Mouse (Mus musculus): ENCODE results near the gene Nmnat3. TPM values are rescaled to one million over a fixed set of nuclear protein-coding genes. Genes with fewer than 3 reads are reported as not detected.
A peak's percentile ranks its signal among the peaks of the same experiment; 100 is the strongest.

Gene Nmnat3
- polyA plus RNA-seq, 2 experiments = 19.1 to 26.8 TPM

GRCm38 (mm10) chr9:98314059-98314650 is 26.9 kb downstream of the Nmnat3 start:
- peak overlapping the region; percentile 62 for H3K9ac ChIP-seq (replicated peaks)
- ATAC-seq (ENCODE audit: insufficient read depth) (peak; percentile 71), DNase-seq (ENCODE audit: low read depth in 3 of 3, low spot score in 3 of 3) (peak; percentile 61 to 76 (median 63))
- TF ChIP-seq CTCF (IDR thresholded peaks at IDR 0.05; ENCODE audit: low read depth) (no peak), EP300 (IDR thresholded peaks at IDR 0.05; ENCODE audit: low read depth) (0 out of 2 replicates have a peak, but pooled peaks have one; percentile 32)
- H3K27ac ChIP-seq = peak overlapping the region; percentile 87
- no peaks in the 10 kb centered on the region for H3K9me3 ChIP-seq (ENCODE audit: control insufficient read depth, low read length)
- H3K36me3 ChIP-seq (replicated peaks; ENCODE audit: control insufficient read depth, insufficient read depth, low read depth) = peaks cover 12% of the 10 kb centered on the region
- no peaks in the 10 kb centered on the region for H3K27me3 ChIP-seq (ENCODE audit: control insufficient read depth, insufficient read depth, low read length)
- H3K4me2 ChIP-seq (ENCODE audit: low read depth) = peak overlapping the region; percentile 74
- peaks cover 32 to 43% of the 10 kb centered on the region in 2 experiments for H3K4me1 ChIP-seq (replicated peaks; ENCODE audit: control insufficient read depth in 2 of 2, insufficient read depth in 2 of 2, low read length in 1 of 2)
- peak overlapping the region; percentile 16 to 18; a peak in 2 of 4 replicates for H3K4me3 ChIP-seq (ENCODE audit: insufficient read depth in 1 of 2, low read depth in 2 of 2, low read length in 2 of 2)
- WGBS (ENCODE audit: insufficient replicate concordance) = 28% methylated on average over 7 of the region's 7 CpGs

DNA sequence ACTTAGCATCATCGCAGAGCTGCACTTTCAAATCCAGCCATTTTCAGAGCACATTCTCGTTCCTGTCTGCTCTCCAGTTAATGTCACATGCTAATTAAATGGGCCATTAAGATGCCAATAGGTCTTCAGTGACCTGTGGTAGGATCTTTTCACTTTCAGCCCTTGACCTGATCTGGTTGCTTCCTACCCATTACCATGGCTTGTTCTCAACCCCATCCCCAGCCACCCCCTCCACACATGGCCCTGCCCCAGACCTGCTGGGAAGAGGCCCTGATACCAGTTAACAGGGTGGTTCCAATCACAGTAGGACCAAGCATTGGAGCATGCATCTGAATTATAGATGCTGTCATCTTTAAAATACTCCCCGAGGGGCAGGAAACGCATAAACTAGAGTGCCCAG is 30.7 kb downstream of the Nmnat3 start:
- ATAC-seq (ENCODE audit: insufficient read depth) (no peak), DNase-seq (ENCODE audit: low read depth in 3 of 3, low spot score in 3 of 3) (no peak)
- H3K36me3 ChIP-seq (replicated peaks; ENCODE audit: control insufficient read depth, insufficient read depth, low read depth) = peaks cover 6% of the 10 kb centered on the region
- H3K4me1 ChIP-seq (replicated peaks; ENCODE audit: control insufficient read depth in 2 of 2, insufficient read depth in 2 of 2, low read length in 1 of 2) = peaks cover 20 to 22% of the 10 kb centered on the region in 2 experiments
- H3K27me3 ChIP-seq (ENCODE audit: control insufficient read depth, insufficient read depth, low read length) = no peaks in the 10 kb centered on the region
- no peak overlapping the region for H3K9ac ChIP-seq (replicated peaks)
- no peak overlapping the region for H3K4me2 ChIP-seq (ENCODE audit: low read depth)
- 82% methylated on average over 4 of the region's 4 CpGs for WGBS (ENCODE audit: insufficient replicate concordance)
- H3K9me3 ChIP-seq (ENCODE audit: control insufficient read depth, low read length) = no peaks in the 10 kb centered on the region
- TF ChIP-seq CTCF (IDR thresholded peaks at IDR 0.05; ENCODE audit: low read depth) = no peak
- TF ChIP-seq EP300 (IDR thresholded peaks at IDR 0.05; ENCODE audit: low read depth) = no peak
- H3K4me3 ChIP-seq (ENCODE audit: insufficient read depth in 1 of 2, low read depth in 2 of 2, low read length in 2 of 2) = no peak overlapping the region
- H3K27ac ChIP-seq = no peak overlapping the region; the same call in 1 of the 2 replicates

DNA sequence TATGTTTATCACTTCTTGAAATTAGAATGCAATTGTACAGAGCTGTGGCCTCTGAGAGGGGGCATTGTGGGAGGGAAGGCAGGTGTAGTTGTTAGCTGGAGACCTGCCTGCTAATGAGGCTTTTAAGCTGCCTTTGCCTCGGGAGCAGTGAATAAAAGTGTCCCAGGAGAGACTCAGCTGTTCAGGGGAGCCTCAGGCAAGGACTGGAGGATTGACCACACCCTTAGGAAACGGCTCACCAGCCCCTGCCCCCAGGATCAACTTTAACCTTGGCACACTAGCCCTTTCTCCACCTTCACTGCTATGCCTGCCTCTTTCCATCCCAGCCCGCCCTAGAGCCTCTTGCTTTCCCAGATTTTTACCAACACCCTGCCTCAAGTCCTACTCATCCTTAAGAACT is 31.6 kb downstream of the Nmnat3 start:
- no peaks in the 10 kb centered on the region for H3K9me3 ChIP-seq (ENCODE audit: control insufficient read depth, low read length)
- DNase-seq (ENCODE audit: low read depth in 3 of 3, low spot score in 3 of 3) = no peak
- H3K4me3 ChIP-seq (ENCODE audit: insufficient read depth in 1 of 2, low read depth in 2 of 2, low read length in 2 of 2) = no peak overlapping the region
- no peak for TF ChIP-seq CTCF (IDR thresholded peaks at IDR 0.05; ENCODE audit: low read depth)
- no peak for TF ChIP-seq EP300 (IDR thresholded peaks at IDR 0.05; ENCODE audit: low read depth)
- WGBS (ENCODE audit: insufficient replicate concordance) = 54% methylated on average over 3 of the region's 3 CpGs
- no peak overlapping the region for H3K27ac ChIP-seq
- no peak overlapping the region for H3K4me2 ChIP-seq (ENCODE audit: low read depth)
- H3K4me1 ChIP-seq (replicated peaks; ENCODE audit: control insufficient read depth in 2 of 2, insufficient read depth in 2 of 2, low read length in 1 of 2) = peaks cover 13 to 15% of the 10 kb centered on the region in 2 experiments
- peaks cover 6% of the 10 kb centered on the region for H3K36me3 ChIP-seq (replicated peaks; ENCODE audit: control insufficient read depth, insufficient read depth, low read depth)
- no peaks in the 10 kb centered on the region for H3K27me3 ChIP-seq (ENCODE audit: control insufficient read depth, insufficient read depth, low read length)
- no peak overlapping the region for H3K9ac ChIP-seq (replicated peaks)
- no peak for ATAC-seq (ENCODE audit: insufficient read depth)

DNA sequence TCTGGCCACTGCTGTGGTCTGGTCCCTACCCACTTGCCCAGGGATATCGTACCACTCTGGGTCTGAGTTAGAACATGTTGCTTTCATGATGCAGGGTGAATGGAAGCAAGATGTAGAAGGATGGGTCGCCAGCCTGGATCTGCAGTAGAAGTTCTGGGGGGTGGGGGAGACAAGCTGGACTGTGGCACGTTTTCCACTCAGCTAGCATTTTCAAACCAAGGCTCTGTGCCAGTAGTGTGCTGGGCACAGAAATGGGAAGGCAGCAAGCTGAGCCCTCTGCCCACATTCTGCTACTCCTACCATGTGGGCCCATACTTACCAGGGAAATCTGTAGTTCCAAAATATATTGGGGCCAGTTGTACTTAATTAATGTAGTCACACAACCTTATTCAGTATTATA is 33.5 kb downstream of the Nmnat3 start:
- H3K27me3 ChIP-seq (ENCODE audit: control insufficient read depth, insufficient read depth, low read length) = no peaks in the 10 kb centered on the region
- no peak overlapping the region for H3K9ac ChIP-seq (replicated peaks)
- ATAC-seq (ENCODE audit: insufficient read depth) = no peak
- DNase-seq (ENCODE audit: low read depth in 3 of 3, low spot score in 3 of 3) = no peak
- H3K27ac ChIP-seq = no peak overlapping the region
- H3K9me3 ChIP-seq (ENCODE audit: control insufficient read depth, low read length) = no peaks in the 10 kb centered on the region
- H3K4me1 ChIP-seq (replicated peaks; ENCODE audit: control insufficient read depth in 2 of 2, insufficient read depth in 2 of 2, low read length in 1 of 2) = no peaks in the 10 kb centered on the region
- WGBS (ENCODE audit: insufficient replicate concordance) = 86% methylated on average over 3 of the region's 3 CpGs
- TF ChIP-seq EP300 (IDR thresholded peaks at IDR 0.05; ENCODE audit: low read depth) = no peak
- TF ChIP-seq CTCF (IDR thresholded peaks at IDR 0.05; ENCODE audit: low read depth) = no peak
- H3K36me3 ChIP-seq (replicated peaks; ENCODE audit: control insufficient read depth, insufficient read depth, low read depth) = peaks cover 9% of the 10 kb centered on the region
- H3K4me2 ChIP-seq (ENCODE audit: low read depth) = no peak overlapping the region
- H3K4me3 ChIP-seq (ENCODE audit: insufficient read depth in 1 of 2, low read depth in 2 of 2, low read length in 2 of 2) = no peak overlapping the region

GRCm38 (mm10) chr9:98326088-98326487 is 38.9 kb downstream of the Nmnat3 start:
- H3K4me3 ChIP-seq (ENCODE audit: insufficient read depth in 1 of 2, low read depth in 2 of 2, low read length in 2 of 2) = no peak overlapping the region
- TF ChIP-seq EP300 (IDR thresholded peaks at IDR 0.05; ENCODE audit: low read depth) (no peak), CTCF (IDR thresholded peaks at IDR 0.05; ENCODE audit: low read depth) (no peak)
- H3K9ac ChIP-seq (replicated peaks) = no peak overlapping the region
- WGBS (ENCODE audit: insufficient replicate concordance) = 86% methylated on average over 1 of the region's 1 CpGs
- H3K27ac ChIP-seq = no peak overlapping the region
- H3K36me3 ChIP-seq (replicated peaks; ENCODE audit: control insufficient read depth, insufficient read depth, low read depth) = peaks cover 3% of the 10 kb centered on the region
- no peak for ATAC-seq (ENCODE audit: insufficient read depth)
- H3K27me3 ChIP-seq (ENCODE audit: control insufficient read depth, insufficient read depth, low read length) = no peaks in the 10 kb centered on the region
- no peak for DNase-seq (ENCODE audit: low read depth in 3 of 3, low spot score in 3 of 3)
- H3K4me1 ChIP-seq (replicated peaks; ENCODE audit: control insufficient read depth in 2 of 2, insufficient read depth in 2 of 2, low read length in 1 of 2) = no peaks in the 10 kb centered on the region; a peak in 1 of 4 replicates
- H3K9me3 ChIP-seq (ENCODE audit: control insufficient read depth, low read length) = no peaks in the 10 kb centered on the region
- no peak overlapping the region for H3K4me2 ChIP-seq (ENCODE audit: low read depth)

All from liver, embryonic 14.5 days (tissue).